Comparison of ENCODE assay signal across 17 mouse cellular contexts in the genomic region with DNA sequence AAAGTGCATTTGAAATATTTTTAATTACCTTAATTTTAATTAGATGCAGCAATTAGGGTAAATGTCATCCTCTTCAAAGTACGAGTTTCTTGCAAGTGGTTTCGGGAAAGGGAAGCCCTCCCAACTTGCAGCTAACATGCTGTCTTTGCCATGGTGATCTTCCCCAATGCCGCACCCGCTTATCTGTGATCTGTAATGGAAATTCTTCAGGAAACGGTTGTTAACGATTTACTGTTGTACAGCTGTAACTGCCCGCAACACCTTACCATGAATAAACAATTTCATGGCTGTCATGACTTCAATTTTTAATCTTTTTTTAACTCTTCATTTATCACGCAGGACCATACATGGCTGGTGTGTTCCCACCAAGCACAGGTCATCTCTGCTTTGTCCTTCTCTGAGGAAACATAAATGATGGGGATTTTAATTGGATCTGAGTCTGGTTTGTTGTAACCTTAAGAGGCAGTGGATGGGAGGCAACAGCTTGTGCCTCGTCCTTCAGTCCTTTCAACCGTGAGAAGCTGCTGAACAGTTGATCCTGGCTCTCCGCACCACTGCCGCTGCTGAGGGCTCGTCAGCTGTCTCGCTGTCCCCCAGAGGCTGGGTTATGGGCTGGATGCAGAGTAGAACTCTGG. TPM values are rescaled to one million over a fixed set of nuclear protein-coding genes. Genes with fewer than 3 reads are reported as not detected.
A peak's percentile ranks its signal among the peaks of the same experiment; 100 is the strongest.
DNase-seq lines count a peak whose midpoint lies in the region; ATAC-seq lines count a peak whose summit lies in the region.
"Had no signal": no experiment of that assay in that cellular context is flagged by ENCODE, and none has a peak within 500 bp of the region (broad histone marks: within the 10 kb centered on the region; RNA-seq: fewer than 3 reads in every experiment).

No protein-coding gene starts in this region.

- peak; percentile 33 for DNase-seq in embryo, embryonic 11 days
- no peak for DNase-seq in embryo, embryonic 10.5 days (ENCODE audit: low spot score)
- DNase-seq in midbrain, embryonic 11.5 days (ENCODE audit: low spot score, missing footprints), result no peak
- DNase-seq in midbrain, embryonic 10.5 days (ENCODE audit: low spot score), result no peak
- peak; percentile 62 for DNase-seq in midbrain, embryonic 14.5 days
- no peak for DNase-seq in thymus, postnatal 36 days
- DNase-seq: adrenal gland, postnatal 36 days; cerebellum, adult 11 months; heart, adult 18-20 months; kidney, adult 9 months; lung, postnatal 4 days; thymus, adult 18-20 months had no signal

- H3K4me3 ChIP-seq in midbrain, embryonic 11.5 days (ENCODE audit: low read depth, low read length), result no peak overlapping the region
- no peak overlapping the region for H3K4me3 ChIP-seq in midbrain, embryonic 10.5 days
- no peak overlapping the region for H3K4me3 ChIP-seq in midbrain, embryonic 14.5 days (replicated peaks; ENCODE audit: low read depth, low read length)
- no peak overlapping the region for H3K4me3 ChIP-seq in heart, embryonic 11.5 days (ENCODE audit: low read depth, low read length)
- H3K4me3 ChIP-seq in heart, embryonic 12.5 days, result no peak overlapping the region
- H3K4me3 ChIP-seq: embryonic facial prominence, embryonic 13.5 days; myocyte had no signal

- H3K9me3 ChIP-seq in midbrain, embryonic 11.5 days (ENCODE audit: control insufficient read depth, low read length), result no peaks in the 10 kb centered on the region
- H3K9me3 ChIP-seq in midbrain, embryonic 10.5 days (replicated peaks), result no peaks in the 10 kb centered on the region
- no peaks in the 10 kb centered on the region for H3K9me3 ChIP-seq in midbrain, embryonic 14.5 days (ENCODE audit: control insufficient read depth, low read length)
- no peaks in the 10 kb centered on the region for H3K9me3 ChIP-seq in heart, embryonic 11.5 days (replicated peaks; ENCODE audit: control insufficient read depth, low read length)
- H3K9me3 ChIP-seq in heart, embryonic 12.5 days (replicated peaks), result no peaks in the 10 kb centered on the region
- H3K9me3 ChIP-seq: embryonic facial prominence, embryonic 13.5 days; G1E had no signal

- no peaks in the 10 kb centered on the region for H3K27me3 ChIP-seq in midbrain, embryonic 11.5 days (ENCODE audit: control insufficient read depth, insufficient read depth, low read length)
- H3K27me3 ChIP-seq in midbrain, embryonic 10.5 days (ENCODE audit: low read depth, poor library complexity, severe bottlenecking), result peaks cover 32% of the 10 kb centered on the region
- no peaks in the 10 kb centered on the region for H3K27me3 ChIP-seq in midbrain, embryonic 14.5 days (ENCODE audit: control insufficient read depth, insufficient read depth, low read length)
- H3K27me3 ChIP-seq in heart, embryonic 11.5 days (ENCODE audit: control insufficient read depth, insufficient read depth, low read length), result no peaks in the 10 kb centered on the region
- H3K27me3 ChIP-seq in heart, embryonic 12.5 days (replicated peaks), result no peaks in the 10 kb centered on the region
- H3K27me3 ChIP-seq: embryonic facial prominence, embryonic 13.5 days had no signal

- H3K27ac ChIP-seq in midbrain, embryonic 11.5 days (ENCODE audit: low read depth, low read length), result no peak overlapping the region
- no peak overlapping the region for H3K27ac ChIP-seq in midbrain, embryonic 10.5 days (replicated peaks)
- peak overlapping the region; percentile 39 for H3K27ac ChIP-seq in midbrain, embryonic 14.5 days (replicated peaks; ENCODE audit: low read depth, low read length)
- H3K27ac ChIP-seq in heart, embryonic 11.5 days (ENCODE audit: low read depth, low read length), result no peak overlapping the region
- H3K27ac ChIP-seq in heart, embryonic 12.5 days (ENCODE audit: poor library complexity, severe bottlenecking), result no peak overlapping the region
- H3K27ac ChIP-seq: embryonic facial prominence, embryonic 13.5 days had no signal

- peak; percentile 54; the same call in 1 of the 2 replicates for ATAC-seq in midbrain, embryonic 11.5 days (ENCODE audit: low FRiP score)
- ATAC-seq in midbrain, embryonic 14.5 days (ENCODE audit: low FRiP score, low TSS enrichment), result no peak
- ATAC-seq in heart, embryonic 11.5 days (replicated peaks; ENCODE audit: insufficient number of reproducible peaks, low FRiP score, low TSS enrichment), result no peak
- no peak for ATAC-seq in heart, embryonic 12.5 days (ENCODE audit: insufficient number of reproducible peaks, low FRiP score)

- WGBS in midbrain, embryonic 11.5 days, result 62% methylated on average over 14 of the region's 14 CpGs
- 71% methylated on average over 14 of the region's 14 CpGs for WGBS in midbrain, embryonic 10.5 days
- 16% methylated on average over 14 of the region's 14 CpGs for WGBS in midbrain, embryonic 14.5 days
- 77% methylated on average over 14 of the region's 14 CpGs for WGBS in heart, embryonic 11.5 days (ENCODE audit: insufficient replicate concordance)
- WGBS in heart, embryonic 12.5 days, result 80% methylated on average over 14 of the region's 14 CpGs

- no peak overlapping the region for H3K9ac ChIP-seq in midbrain, embryonic 11.5 days (ENCODE audit: low read length)
- no peak overlapping the region for H3K9ac ChIP-seq in midbrain, embryonic 14.5 days (replicated peaks; ENCODE audit: low read length)
- H3K9ac ChIP-seq in heart, embryonic 11.5 days (ENCODE audit: low read depth, low read length), result no peak overlapping the region
- no peak overlapping the region for H3K9ac ChIP-seq in heart, embryonic 12.5 days
- H3K9ac ChIP-seq: embryonic facial prominence, embryonic 13.5 days had no signal

- no peak overlapping the region for H3K4me2 ChIP-seq in midbrain, embryonic 11.5 days
- no peak overlapping the region for H3K4me2 ChIP-seq in midbrain, embryonic 14.5 days (ENCODE audit: low read length)
- H3K4me2 ChIP-seq in heart, embryonic 11.5 days, result no peak overlapping the region
- H3K4me2 ChIP-seq in heart, embryonic 12.5 days, result no peak overlapping the region
- H3K4me2 ChIP-seq: embryonic facial prominence, embryonic 13.5 days had no signal

- H3K36me3 ChIP-seq in midbrain, embryonic 11.5 days (ENCODE audit: control insufficient read depth, insufficient read depth, low read length), result no peaks in the 10 kb centered on the region
- peaks cover 31% of the 10 kb centered on the region for H3K36me3 ChIP-seq in midbrain, embryonic 10.5 days
- peaks cover 13% of the 10 kb centered on the region for H3K36me3 ChIP-seq in midbrain, embryonic 14.5 days (ENCODE audit: control insufficient read depth, insufficient read depth, low read length)
- no peaks in the 10 kb centered on the region for H3K36me3 ChIP-seq in heart, embryonic 11.5 days (ENCODE audit: control insufficient read depth, insufficient read depth, low read length)
- peaks cover 5% of the 10 kb centered on the region; the same call in 1 of the 2 replicates for H3K36me3 ChIP-seq in heart, embryonic 12.5 days

- H3K4me1 ChIP-seq in midbrain, embryonic 11.5 days (ENCODE audit: control insufficient read depth, insufficient read depth, low read length), result no peaks in the 10 kb centered on the region; the same call in 1 of the 2 replicates
- H3K4me1 ChIP-seq in midbrain, embryonic 10.5 days, result peaks cover 24% of the 10 kb centered on the region
- H3K4me1 ChIP-seq in midbrain, embryonic 14.5 days (ENCODE audit: control insufficient read depth, insufficient read depth, low read length), result peaks cover 42% of the 10 kb centered on the region
- peaks cover 3% of the 10 kb centered on the region; the same call in 1 of the 2 replicates for H3K4me1 ChIP-seq in heart, embryonic 11.5 days (ENCODE audit: control insufficient read depth, insufficient read depth, low read length)
- H3K4me1 ChIP-seq in heart, embryonic 12.5 days (replicated peaks), result peaks cover 16% of the 10 kb centered on the region

RNA-seq across cellular contexts. Expression of gene Ctnnbl1, which starts 54.4 kb away (rescaled TPM):
- 98.8 and 109 TPM in 2 replicates for polyA plus RNA-seq in midbrain, embryonic 11.5 days (2014; fragmentation: Nextera tagmentation; extraction: Ambion mirVana)
- polyA plus RNA-seq in midbrain, embryonic 10.5 days (2016; fragmentation: Nextera tagmentation; extraction: Ambion mirVana), result 96.0 and 102 TPM in 2 replicates
- 61.2 and 78.7 TPM in 2 replicates for polyA plus RNA-seq in midbrain, embryonic 14.5 days (2014; fragmentation: Nextera tagmentation; extraction: Ambion mirVana)
- 36.3 and 40.1 TPM in 2 replicates for polyA plus RNA-seq in heart, embryonic 11.5 days (2014; fragmentation: Nextera tagmentation; extraction: Ambion mirVana)
- polyA plus RNA-seq in heart, embryonic 12.5 days (2016; fragmentation: Nextera tagmentation; extraction: Ambion mirVana), result 33.0 and 34.4 TPM in 2 replicates

Comparison
In these comparisons a context has a peak if more than half of its experiments do, and no peak if none do; other contexts are left out.
1. DNase-seq: peak in embryo, embryonic 11 days (single experiment) and midbrain, embryonic 14.5 days (single experiment); none in embryo, embryonic 10.5 days (single experiment), midbrain, embryonic 11.5 days (single experiment), midbrain, embryonic 10.5 days (single experiment) and thymus, postnatal 36 days (0 of 2).